Mouse (Mus musculus) hindbrain, embryonic 16.5 days (tissue): ENCODE measurements around the gene Tmem30b. TPM values are rescaled to one million over a fixed set of nuclear protein-coding genes. Genes with fewer than 3 reads are reported as not detected.

Experiments used
- polyA plus RNA-seq: library from polyadenylated mRNA; unstranded; fragments of >200 nt; fragmentation: Nextera tagmentation; extraction: Ambion mirVana; gene quantifications from 2 replicates; pipeline ENCODE4 v1.2.1, GENCODE M21; 2015

The Tmem30b gene
- polyA plus RNA-seq, 1 experiment from 2014 or later: 0.21 TPM

Other genes starting within 250 kb of the Tmem30b start
- gene Prkch, start 38.4 kb upstream of the Tmem30b start, polyA plus RNA-seq: 6.4 and 6.9 TPM in 2 replicates